Mouse (Mus musculus) hindbrain, embryonic 15.5 days (tissue): ENCODE data around the gene Ccdc148. TPM values are rescaled to one million over a fixed set of nuclear protein-coding genes. Genes with fewer than 3 reads are reported as not detected.

Source experiments
- ATAC-seq: fragments of 200-750 bp; cut with Nextera tagmentation; 2 replicates; pipeline ENCODE4 v1.8.0; 2017; ENCODE audit warnings: low read depth, moderate number of reproducible peaks, moderate TSS enrichment; ENCODE audit not compliant: low FRiP score
- H3K27ac ChIP-seq: fragments of 300-500 bp; sonication (generic); replicated peaks from 2 replicates; pipeline ENCODE4 v1.5.1; 2015; ENCODE audit warnings: mild to moderate bottlenecking, inconsistent platforms
- H3K27me3 ChIP-seq: fragments of 300-500 bp; sonication (generic); 2 replicates; pipeline ENCODE4 v1.6.1; 2015; ENCODE audit warnings: control low read depth, inconsistent platforms
- H3K36me3 ChIP-seq: fragments of 300-500 bp; sonication (generic); 2 replicates; pipeline ENCODE4 v1.6.1; 2015; ENCODE audit warnings: control low read depth, inconsistent platforms
- H3K4me1 ChIP-seq: fragments of 300-500 bp; sonication (generic); replicated peaks from 2 replicates; pipeline ENCODE4 v1.6.1; 2015; ENCODE audit warnings: control low read depth, inconsistent platforms
- H3K4me2 ChIP-seq: fragments of 300-500 bp; sonication (generic); 2 replicates; pipeline ENCODE4 v1.6.1; 2015; ENCODE audit warnings: moderate library complexity, mild to moderate bottlenecking, inconsistent platforms
- H3K4me3 ChIP-seq: fragments of 300-500 bp; sonication (generic); 2 replicates; pipeline ENCODE4 v1.5.1; 2015; ENCODE audit warnings: mild to moderate bottlenecking, inconsistent platforms
- H3K9ac ChIP-seq: fragments of 300-500 bp; sonication (generic); 2 replicates; pipeline ENCODE4 v1.6.1; 2015; ENCODE audit warnings: inconsistent platforms
- H3K9me3 ChIP-seq: fragments of 300-500 bp; sonication (generic); 2 replicates; pipeline ENCODE4 v1.6.1; 2016; ENCODE audit warnings: control low read depth, inconsistent platforms
- WGBS: fragments of 180-500 bp; shearing (Covaris S2); methylation state at CpG from one replicate; pipeline ENCODE4 v1.1.7; 2015; 5-methylcytosine and 5-hydroxymethylcytosine counted together
- polyA plus RNA-seq: library from polyadenylated mRNA; unstranded; fragments of >200 nt; fragmentation: Nextera tagmentation; extraction: Ambion mirVana; gene quantifications from 2 replicates; pipeline ENCODE4 v1.2.1, GENCODE M21; 2015

The Ccdc148 gene
- polyA plus RNA-seq = 5.5 and 5.9 TPM in 2 replicates

- under 1% methylated on average over 36 of the region's 37 CpGs for WGBS
- no peaks in the 10 kb centered on the region for H3K27me3 ChIP-seq
Measured at GRCm38 (mm10) chr2:59160605-59160963, at the start of gene Ccdc148, which contains the start of gene Pkp4. Ccdc148 (minus strand) TSS chr2:59160683. Pkp4 (plus strand) TSS chr2:59160850.

GRCm38 (mm10) chr2:59208276-59208675 is 47.8 kb upstream of the Ccdc148 start:
- H3K4me1 ChIP-seq = peaks cover 12% of the 10 kb centered on the region
- no peak overlapping the region for H3K4me2 ChIP-seq
- H3K9me3 ChIP-seq = no peaks in the 10 kb centered on the region
- no peaks in the 10 kb centered on the region for H3K36me3 ChIP-seq
- H3K27ac ChIP-seq = no peak overlapping the region
- no peaks in the 10 kb centered on the region for H3K27me3 ChIP-seq
- WGBS = 81% methylated on average over 9 of the region's 9 CpGs
- H3K9ac ChIP-seq = no peak overlapping the region
- no peak overlapping the region for H3K4me3 ChIP-seq
- no peak for ATAC-seq

More at GRCm38 (mm10) chr2:59160605-59160963, at the start of gene Ccdc148, which contains the start of gene Pkp4:
- Histone ChIP-seq H3K4me3 (peak within 1 kb of the TSS; percentile 80), H3K9me3 (no peaks in the 10 kb centered on the region), H3K27ac (peak within 1 kb of the TSS; percentile 86), H3K36me3 (no peaks in the 10 kb centered on the region), H3K4me1 (peaks cover 19% of the 10 kb centered on the region), H3K4me2 (peak within 1 kb of the TSS; percentile 69), H3K9ac (peak within 1 kb of the TSS; percentile 73)
- ATAC-seq = peak; percentile 99

GRCm38 (mm10) chr2:59207725-59208124 is 47.2 kb upstream of the Ccdc148 start:
- Histone ChIP-seq H3K27me3 (no peaks in the 10 kb centered on the region), H3K4me2 (no peak overlapping the region), H3K27ac (0 out of 2 replicates have a peak overlapping the region, but pooled peaks have one; percentile 8), H3K4me1 (peaks cover 17% of the 10 kb centered on the region), H3K9me3 (no peaks in the 10 kb centered on the region), H3K4me3 (no peak overlapping the region), H3K36me3 (no peaks in the 10 kb centered on the region), H3K9ac (no peak overlapping the region)
- WGBS = 39% methylated on average over 5 of the region's 5 CpGs
- no peak for ATAC-seq

GRCm38 (mm10) chr2:59207240-59207639 is 46.8 kb upstream of the Ccdc148 start:
- ATAC-seq = no peak
- WGBS = 56% methylated on average over 4 of the region's 4 CpGs
- Histone ChIP-seq H3K4me3 (no peak overlapping the region), H3K27ac (0 out of 2 replicates have a peak overlapping the region, but pooled peaks have one; percentile 8), H3K27me3 (no peaks in the 10 kb centered on the region), H3K4me1 (peaks cover 18% of the 10 kb centered on the region), H3K9ac (no peak overlapping the region), H3K4me2 (no peak overlapping the region), H3K36me3 (no peaks in the 10 kb centered on the region), H3K9me3 (no peaks in the 10 kb centered on the region)

GRCm38 (mm10) chr2:59206190-59206589 is 45.7 kb upstream of the Ccdc148 start:
- ATAC-seq = no peak
- Histone ChIP-seq H3K9me3 (no peaks in the 10 kb centered on the region), H3K4me2 (no peak overlapping the region), H3K36me3 (no peaks in the 10 kb centered on the region), H3K4me3 (no peak overlapping the region), H3K27ac (no peak overlapping the region), H3K9ac (no peak overlapping the region), H3K27me3 (no peaks in the 10 kb centered on the region), H3K4me1 (peaks cover 18% of the 10 kb centered on the region)
- WGBS = 86% methylated on average over 2 of the region's 2 CpGs

GRCm38 (mm10) chr2:59205092-59205491 is 44.6 kb upstream of the Ccdc148 start:
- H3K4me1 ChIP-seq = peaks cover 18% of the 10 kb centered on the region
- H3K4me3 ChIP-seq = no peak overlapping the region
- ATAC-seq = no peak
- no peaks in the 10 kb centered on the region for H3K27me3 ChIP-seq
- H3K27ac ChIP-seq = no peak overlapping the region
- H3K36me3 ChIP-seq = no peaks in the 10 kb centered on the region
- WGBS = 95% methylated on average over 9 of the region's 9 CpGs
- no peaks in the 10 kb centered on the region for H3K9me3 ChIP-seq
- no peak overlapping the region for H3K4me2 ChIP-seq
- H3K9ac ChIP-seq = no peak overlapping the region

- H3K4me3 ChIP-seq = no peak overlapping the region
- 52% methylated on average over 3 of the region's 3 CpGs for WGBS
- H3K9ac ChIP-seq = no peak overlapping the region
- H3K9me3 ChIP-seq = no peaks in the 10 kb centered on the region
- no peaks in the 10 kb centered on the region for H3K27me3 ChIP-seq
- no peak for ATAC-seq
- H3K36me3 ChIP-seq = no peaks in the 10 kb centered on the region
- H3K4me1 ChIP-seq = peaks cover 18% of the 10 kb centered on the region
- H3K4me2 ChIP-seq = no peak overlapping the region
- H3K27ac ChIP-seq = no peak overlapping the region
Measured at GRCm38 (mm10) chr2:59203627-59204425, 43.3 kb upstream of the Ccdc148 start.

- Histone ChIP-seq H3K27me3 (no peaks in the 10 kb centered on the region), H3K4me2 (no peak overlapping the region), H3K4me1 (peaks cover 18% of the 10 kb centered on the region), H3K9ac (no peak overlapping the region), H3K9me3 (no peaks in the 10 kb centered on the region), H3K36me3 (no peaks in the 10 kb centered on the region), H3K27ac (no peak overlapping the region), H3K4me3 (no peak overlapping the region)
- WGBS = 78% methylated on average over 5 of the region's 5 CpGs
- no peak for ATAC-seq
Measured at GRCm38 (mm10) chr2:59202930-59203329, 42.4 kb upstream of the Ccdc148 start.

- H3K9ac ChIP-seq = no peak overlapping the region
- no peak overlapping the region for H3K4me2 ChIP-seq
- WGBS = 74% methylated on average over 3 of the region's 3 CpGs
- H3K4me3 ChIP-seq = no peak overlapping the region
- H3K4me1 ChIP-seq = peaks cover 10% of the 10 kb centered on the region
- H3K9me3 ChIP-seq = no peaks in the 10 kb centered on the region
- H3K27me3 ChIP-seq = no peaks in the 10 kb centered on the region
- no peaks in the 10 kb centered on the region for H3K36me3 ChIP-seq
- no peak for ATAC-seq
- no peak overlapping the region for H3K27ac ChIP-seq
Measured at GRCm38 (mm10) chr2:59200511-59200910, 40.0 kb upstream of the Ccdc148 start.

GRCm38 (mm10) chr2:59199476-59199976 is 39.0 kb upstream of the Ccdc148 start:
- 96% methylated on average over 5 of the region's 5 CpGs for WGBS
- H3K27ac ChIP-seq = no peak overlapping the region
- H3K36me3 ChIP-seq = no peaks in the 10 kb centered on the region
- no peak overlapping the region for H3K4me3 ChIP-seq
- H3K27me3 ChIP-seq = no peaks in the 10 kb centered on the region
- H3K4me2 ChIP-seq = no peak overlapping the region
- no peaks in the 10 kb centered on the region for H3K9me3 ChIP-seq
- no peak for ATAC-seq
- H3K4me1 ChIP-seq = peaks cover 10% of the 10 kb centered on the region
- H3K9ac ChIP-seq = no peak overlapping the region

GRCm38 (mm10) chr2:59197156-59197555 is 36.7 kb upstream of the Ccdc148 start:
- H3K4me3 ChIP-seq = no peak overlapping the region
- no peak overlapping the region for H3K27ac ChIP-seq
- H3K36me3 ChIP-seq = no peaks in the 10 kb centered on the region
- no peak for ATAC-seq
- H3K4me1 ChIP-seq = no peaks in the 10 kb centered on the region
- WGBS = 89% methylated on average over 4 of the region's 4 CpGs
- no peak overlapping the region for H3K9ac ChIP-seq
- H3K9me3 ChIP-seq = no peaks in the 10 kb centered on the region
- no peaks in the 10 kb centered on the region for H3K27me3 ChIP-seq
- H3K4me2 ChIP-seq = no peak overlapping the region

GRCm38 (mm10) chr2:59193117-59193516 is 32.6 kb upstream of the Ccdc148 start:
- Histone ChIP-seq H3K27me3 (no peaks in the 10 kb centered on the region), H3K4me3 (no peak overlapping the region), H3K36me3 (no peaks in the 10 kb centered on the region), H3K27ac (no peak overlapping the region), H3K9ac (no peak overlapping the region), H3K4me1 (peaks cover 26% of the 10 kb centered on the region), H3K9me3 (no peaks in the 10 kb centered on the region), H3K4me2 (no peak overlapping the region)
- WGBS = 82% methylated on average over 5 of the region's 5 CpGs
- ATAC-seq = no peak
